Mouse (Mus musculus) kidney, adult 11 months (tissue): ENCODE data around the gene Smok3c.
"Not testable (repeated sequence)": the region's sequence is repeated elsewhere in the genome, so short reads cannot be mapped to it uniquely, and the experiment has no call there.

ENCODE experiments used
- DNase-seq: peaks from one replicate; pipeline ENCODE4 v3.0.0; 2022

The Smok3c gene

GRCm38 (mm10) chr5:138052894-138053293 is at the start of gene Smok3c:
Smok3c (plus strand) TSS chr5:138053194.
- DNase-seq: not testable (repeated sequence)

GRCm38 (mm10) chr5:138009437-138009836 is 43.6 kb upstream of the Smok3c start:
- DNase-seq: no peak

GRCm38 (mm10) chr5:138012382-138012781 is 40.6 kb upstream of the Smok3c start:
- DNase-seq: no peak

GRCm38 (mm10) chr5:138016530-138016929 is 36.5 kb upstream of the Smok3c start:
- DNase-seq: no peak

- DNase-seq: no peak
Measured at GRCm38 (mm10) chr5:138016997-138017396, 36.0 kb upstream of the Smok3c start.

GRCm38 (mm10) chr5:138019577-138019976 is 33.4 kb upstream of the Smok3c start:
- not testable (repeated sequence) for DNase-seq

GRCm38 (mm10) chr5:138020961-138021479 is 32.0 kb upstream of the Smok3c start, which contains the start of the genes Smok3a and Smok3b:
Smok3a (plus strand) TSS chr5:138021261.
Smok3b (plus strand) TSS chr5:138021429.
- DNase-seq: not testable (repeated sequence)

GRCm38 (mm10) chr5:138073803-138074202 is 20.8 kb downstream of the Smok3c start:
- DNase-seq: no peak

- DNase-seq: peak; percentile 28
Measured at GRCm38 (mm10) chr5:138075684-138076083, 22.7 kb downstream of the Smok3c start.

- no peak for DNase-seq
Measured at GRCm38 (mm10) chr5:138076148-138076547, 23.2 kb downstream of the Smok3c start.

GRCm38 (mm10) chr5:138080456-138080855 is 27.5 kb downstream of the Smok3c start:
- no peak for DNase-seq

- DNase-seq: no peak
Measured at GRCm38 (mm10) chr5:138081446-138081845, 28.5 kb downstream of the Smok3c start.

GRCm38 (mm10) chr5:138083318-138083900 is 30.4 kb downstream of the Smok3c start:
- no peak for DNase-seq

- DNase-seq: no peak
Measured at GRCm38 (mm10) chr5:138083936-138084335, 30.9 kb downstream of the Smok3c start.

GRCm38 (mm10) chr5:138084507-138084906 is 31.5 kb downstream of the Smok3c start:
- DNase-seq: no peak

GRCm38 (mm10) chr5:138084996-138085395 is 32.0 kb downstream of the Smok3c start, which contains the start of gene Zkscan1:
Zkscan1 (plus strand) TSS chr5:138085084.
- DNase-seq: peak; percentile 85

- no peak for DNase-seq
Measured at GRCm38 (mm10) chr5:138085421-138085911, 32.5 kb downstream of the Smok3c start.

- no peak for DNase-seq
Measured at GRCm38 (mm10) chr5:138086842-138087241, 33.8 kb downstream of the Smok3c start.

GRCm38 (mm10) chr5:138088366-138088765 is 35.4 kb downstream of the Smok3c start:
- DNase-seq: peak; percentile 72

- DNase-seq: peak; percentile 87
Measured at GRCm38 (mm10) chr5:138089108-138089551, 36.1 kb downstream of the Smok3c start.

- no peak for DNase-seq
Measured at GRCm38 (mm10) chr5:138090271-138090670, 37.3 kb downstream of the Smok3c start.

GRCm38 (mm10) chr5:138090737-138091136 is 37.7 kb downstream of the Smok3c start:
- DNase-seq: no peak

GRCm38 (mm10) chr5:138092771-138093170 is 39.8 kb downstream of the Smok3c start:
- no peak for DNase-seq

GRCm38 (mm10) chr5:138094474-138094873 is 41.5 kb downstream of the Smok3c start:
- DNase-seq: no peak
